Mouse (Mus musculus) kidney, embryonic 14.5 days (tissue): ENCODE data around the gene Alppl2. TPM values are rescaled to one million over a fixed set of nuclear protein-coding genes. Genes with fewer than 3 reads are reported as not detected.

Source experiments
- polyA plus RNA-seq: library from polyadenylated mRNA; unstranded; fragments of >200 nt; fragmentation: Nextera tagmentation; extraction: Ambion mirVana; gene quantifications from 2 replicates; pipeline ENCODE4 v1.2.1, GENCODE M21; 2014

The Alppl2 gene
- polyA plus RNA-seq, 1 experiment from 2014 or later, result not detected

Other genes starting within 250 kb of the Alppl2 start
- gene Alpi, start 11.7 kb upstream of the Alppl2 start, polyA plus RNA-seq, result not detected in 2 replicates
- not detected in 2 replicates for gene Akp3, start 35.0 kb upstream of the Alppl2 start, polyA plus RNA-seq
- 0.11 and 0.20 TPM in 2 replicates for gene Ecel1, start 66.6 kb upstream of the Alppl2 start, polyA plus RNA-seq
- not detected in 2 replicates for gene Prss56, start 93.4 kb upstream of the Alppl2 start, polyA plus RNA-seq
- 0.13 and 0.62 TPM in 2 replicates for gene Chrnd, start 100.7 kb upstream of the Alppl2 start, polyA plus RNA-seq
- gene Chrng, start 114.7 kb upstream of the Alppl2 start, polyA plus RNA-seq, result 0.30 and 0.34 TPM in 2 replicates
- gene Eif4e2, start 124.0 kb upstream of the Alppl2 start, polyA plus RNA-seq, result 122 and 150 TPM in 2 replicates
- gene Efhd1, start 174.4 kb upstream of the Alppl2 start, polyA plus RNA-seq, result 2.6 and 3.6 TPM in 2 replicates
- gene Gigyf2, start 237.1 kb upstream of the Alppl2 start, polyA plus RNA-seq, result 53.2 and 61.3 TPM in 2 replicates